Mouse (Mus musculus): ENCODE results near the gene 4930548H24Rik.
"Not testable (repeated sequence)": the region's sequence is repeated elsewhere in the genome, so short reads cannot be mapped to it uniquely, and the experiment has no call there.

4930548H24Rik gene

DNA sequence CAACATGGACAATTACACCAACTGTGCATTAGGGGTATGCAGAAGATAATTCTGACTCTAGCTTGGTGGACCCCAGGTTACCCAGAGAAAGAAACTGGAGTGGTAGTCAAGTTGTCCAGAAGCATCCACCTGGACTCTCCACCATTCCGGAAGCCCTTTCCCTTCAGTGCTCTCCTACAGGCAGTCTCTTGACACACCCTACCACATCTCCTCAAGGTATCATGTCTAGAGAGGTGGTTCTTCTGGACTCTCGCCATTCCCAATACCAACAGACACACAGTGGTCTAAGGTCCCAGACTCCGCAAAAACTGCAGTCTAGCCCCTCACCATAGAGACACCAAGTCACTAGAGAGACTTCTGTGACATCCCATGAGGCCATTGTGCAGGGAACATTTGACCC lies at the start of gene 4930548H24Rik:
4930548H24Rik (plus strand) TSS at position 301 of the 400 bp plus-strand sequence.
- DNase-seq = no peak

- DNase-seq = no peak
Measured at GRCm38 (mm10) chr5:31451336-31451735, 34.2 kb upstream of the 4930548H24Rik start.

DNA sequence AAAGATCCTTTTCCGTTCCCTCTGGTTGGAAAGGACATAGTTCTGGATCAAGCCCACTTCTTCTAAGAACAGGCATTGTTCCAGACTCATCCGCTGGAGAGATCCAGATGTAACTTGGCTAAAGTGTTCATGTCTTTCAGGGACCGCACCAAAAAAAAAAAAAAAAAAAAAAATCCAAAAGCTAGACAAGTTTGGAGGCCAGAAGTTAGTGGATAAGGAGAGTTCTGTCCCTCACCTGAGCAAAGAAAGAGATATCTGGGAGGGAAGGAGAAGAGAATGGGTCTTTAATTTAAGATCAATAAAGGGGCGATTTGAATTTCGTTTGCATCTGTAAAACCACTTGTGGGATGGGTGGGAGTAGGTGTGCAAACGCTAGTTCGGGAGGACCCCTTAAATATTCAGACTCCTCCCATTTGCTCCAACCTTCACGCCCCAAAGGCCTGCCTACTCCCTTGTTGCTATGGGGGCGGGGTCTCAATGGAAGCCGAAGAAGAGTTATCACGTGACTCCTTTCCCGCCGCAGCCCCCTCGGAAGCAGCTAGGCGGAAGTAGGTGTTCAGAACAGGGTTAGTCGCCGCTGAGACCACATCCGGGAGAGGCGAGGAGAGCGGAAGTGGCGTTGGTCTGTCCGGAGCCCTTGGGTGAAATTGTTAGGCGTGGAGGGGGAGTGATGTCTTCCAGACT lies 33.5 kb upstream of the 4930548H24Rik start, which contains the start of gene Zfp512:
Zfp512 (plus strand) TSS at position 554 of the 684 bp plus-strand sequence.
- peak; percentile 90 to 95 for DNase-seq

GRCm38 (mm10) chr5:31452562-31452878 lies 33.0 kb upstream of the 4930548H24Rik start:
- DNase-seq = no peak

GRCm38 (mm10) chr5:31452886-31453410 lies 32.6 kb upstream of the 4930548H24Rik start:
- DNase-seq = peak; percentile 13 to 15

DNA sequence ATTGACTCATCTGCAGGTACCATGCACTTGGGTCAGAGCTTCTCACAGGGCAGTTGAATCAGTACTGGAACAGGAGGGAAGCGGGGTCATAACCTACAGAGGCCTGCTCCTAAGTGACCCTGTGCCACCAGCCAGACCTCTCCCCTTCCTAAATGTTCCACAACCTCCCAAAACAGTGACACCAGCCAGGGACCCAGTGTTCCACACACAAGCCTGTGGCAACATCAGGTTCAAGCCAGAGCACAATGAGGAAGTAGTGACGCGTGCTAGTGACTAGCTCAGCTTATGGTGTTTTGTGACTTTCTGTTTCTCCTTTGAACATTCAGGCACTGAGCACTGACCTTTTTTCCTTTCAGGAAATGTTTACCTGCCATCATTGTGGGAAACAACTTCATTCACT lies 17.7 kb upstream of the 4930548H24Rik start:
- no peak for DNase-seq

DNA sequence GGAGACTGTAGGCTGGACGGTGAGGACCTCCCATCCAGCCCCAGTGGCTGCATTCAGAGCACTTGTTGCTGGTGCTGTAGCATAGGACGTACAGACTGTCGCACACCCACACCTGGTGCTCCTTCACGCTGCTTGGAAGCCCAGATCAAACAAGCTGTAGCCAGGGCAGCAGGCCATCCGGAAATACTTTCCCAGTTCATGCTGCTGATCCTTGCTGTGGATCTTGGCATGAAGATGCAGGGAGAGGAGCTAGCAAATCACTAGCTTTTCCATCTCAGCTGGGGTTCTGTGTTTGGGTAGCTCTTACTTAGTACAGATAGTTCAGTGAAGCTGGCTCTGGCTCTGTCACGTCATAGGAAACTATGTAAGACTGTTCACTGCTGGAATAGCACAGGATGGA lies 15.8 kb upstream of the 4930548H24Rik start:
- DNase-seq = no peak

DNA sequence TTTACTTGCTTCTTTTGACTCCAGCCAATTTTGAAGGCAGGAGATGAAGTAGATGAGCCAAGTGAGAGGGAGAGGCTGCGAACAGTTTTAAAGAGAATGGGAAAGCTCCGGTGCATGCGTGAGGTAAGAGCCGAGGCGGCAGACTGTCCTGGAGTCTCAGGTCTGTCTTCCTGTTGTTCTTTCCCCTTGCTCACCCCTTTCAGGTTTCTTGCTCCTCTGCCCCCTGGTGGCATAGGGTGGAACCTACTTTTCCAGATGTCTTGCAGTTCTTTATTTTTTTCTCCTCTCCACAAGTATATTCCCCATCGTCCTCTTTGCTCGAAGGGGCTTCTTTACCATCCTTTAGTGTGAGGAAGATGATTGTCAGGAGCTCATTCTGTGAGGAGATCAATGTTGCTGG lies 15.2 kb upstream of the 4930548H24Rik start:
- peak; percentile 54 to 57 for DNase-seq

- DNase-seq = no peak
Measured at GRCm38 (mm10) chr5:31480536-31480935, 5.0 kb upstream of the 4930548H24Rik start.

DNA sequence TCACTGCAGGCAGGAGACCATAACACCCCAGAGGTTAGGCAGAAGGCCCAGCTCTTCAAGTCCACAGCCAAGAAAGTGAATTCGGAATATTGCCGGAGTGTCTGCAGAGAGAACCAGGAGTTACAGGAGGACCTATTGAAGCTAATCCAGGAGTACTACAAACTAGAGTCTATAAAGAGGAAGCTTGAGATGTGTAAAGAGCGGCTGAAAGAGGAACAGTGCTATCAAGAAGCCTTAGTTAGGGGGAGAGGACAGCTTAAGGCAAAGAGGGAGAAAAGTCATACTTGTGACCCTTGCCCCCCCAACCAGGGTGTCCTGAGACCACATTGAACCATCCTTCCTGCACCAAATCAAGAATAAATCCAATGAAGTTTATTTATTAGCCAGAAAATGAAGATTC lies 2.3 kb downstream of the 4930548H24Rik start:
- no peak for DNase-seq

DNA sequence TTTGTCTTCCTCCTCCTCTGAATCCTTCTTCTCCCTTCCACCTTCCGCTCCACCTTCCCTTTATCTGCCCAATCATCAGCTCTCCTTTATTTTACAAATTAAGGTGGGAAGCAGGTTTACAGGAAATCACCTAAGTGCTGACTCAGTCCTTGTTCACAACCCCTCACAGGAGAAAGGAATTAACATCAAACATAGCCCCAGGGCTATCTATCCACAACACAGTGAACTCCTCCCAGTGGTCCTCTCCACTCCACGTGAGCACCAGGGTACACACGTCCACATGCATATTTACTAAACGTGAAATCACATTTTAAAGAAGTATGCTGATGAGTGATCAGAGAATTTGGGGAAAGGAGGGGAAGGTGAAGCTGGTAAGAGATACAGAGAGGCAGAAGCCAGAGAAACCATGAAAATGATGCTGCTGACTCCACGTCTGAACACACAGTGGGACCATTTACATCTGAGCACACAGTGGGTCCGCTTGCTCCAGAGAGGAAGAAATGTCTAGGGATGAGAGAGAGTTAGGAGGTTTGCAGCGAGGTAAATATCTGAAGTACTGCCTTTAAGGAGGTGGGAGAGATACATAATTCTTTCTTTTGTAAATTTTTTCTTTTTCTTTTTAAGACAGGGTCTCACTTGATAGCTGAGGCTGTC lies 3.7 kb downstream of the 4930548H24Rik start:
- DNase-seq = no peak

- DNase-seq = no peak
Measured at GRCm38 (mm10) chr5:31492031-31492430, 6.5 kb downstream of the 4930548H24Rik start.

GRCm38 (mm10) chr5:31494513-31495297 lies 9.2 kb downstream of the 4930548H24Rik start, which contains the start of gene Gpn1:
Gene Gpn1, plus strand, starts transcription at chr5:31494741.
- DNase-seq = peak; percentile 81 to 86

GRCm38 (mm10) chr5:31504843-31505242 lies 19.3 kb downstream of the 4930548H24Rik start:
- DNase-seq = no peak

GRCm38 (mm10) chr5:31512481-31512880 lies 26.9 kb downstream of the 4930548H24Rik start:
- DNase-seq = no peak

- no peak for DNase-seq
Measured at GRCm38 (mm10) chr5:31520556-31520955, 35.0 kb downstream of the 4930548H24Rik start.

DNA sequence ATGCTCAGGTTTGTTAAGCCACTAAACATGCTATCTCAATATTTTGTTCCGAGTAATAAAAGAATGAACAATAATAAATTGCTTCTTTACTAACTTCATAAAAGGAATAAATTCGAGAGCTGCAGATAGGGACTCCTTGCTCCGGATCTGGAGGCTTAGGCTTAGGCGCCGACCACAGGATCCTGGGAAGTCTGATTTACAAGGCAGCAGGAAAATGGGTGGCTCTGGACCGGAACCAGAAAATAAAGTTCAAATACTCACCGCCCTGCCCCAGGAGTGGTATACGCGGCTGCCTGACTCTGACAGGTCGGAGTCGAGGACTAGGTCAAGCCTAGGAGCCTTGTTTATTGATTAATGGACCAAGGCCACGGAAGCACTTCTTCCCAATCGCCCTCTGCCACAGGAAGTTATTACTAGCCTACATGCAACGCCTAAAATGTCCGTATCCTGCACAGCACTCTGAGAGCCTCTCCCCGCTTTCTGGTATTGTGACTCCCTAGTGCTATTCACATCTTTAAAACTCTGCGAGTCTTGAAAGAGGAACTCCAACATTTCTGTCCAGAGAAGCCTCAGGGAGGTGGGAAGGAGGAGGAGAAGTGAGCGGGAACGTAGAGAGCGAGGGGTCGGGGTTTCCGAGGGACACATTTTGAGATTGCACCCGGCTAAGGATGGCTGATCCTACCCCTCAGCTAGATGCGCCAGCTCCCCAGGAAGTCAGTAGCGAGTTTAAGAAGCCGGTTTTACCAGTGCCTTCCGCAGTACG lies 41.0 kb downstream of the 4930548H24Rik start, which contains the start of gene Slc4a1ap:
Slc4a1ap (plus strand) TSS at position 642 of the 763 bp plus-strand sequence.
- DNase-seq = peak; percentile 77 to 81

DNA sequence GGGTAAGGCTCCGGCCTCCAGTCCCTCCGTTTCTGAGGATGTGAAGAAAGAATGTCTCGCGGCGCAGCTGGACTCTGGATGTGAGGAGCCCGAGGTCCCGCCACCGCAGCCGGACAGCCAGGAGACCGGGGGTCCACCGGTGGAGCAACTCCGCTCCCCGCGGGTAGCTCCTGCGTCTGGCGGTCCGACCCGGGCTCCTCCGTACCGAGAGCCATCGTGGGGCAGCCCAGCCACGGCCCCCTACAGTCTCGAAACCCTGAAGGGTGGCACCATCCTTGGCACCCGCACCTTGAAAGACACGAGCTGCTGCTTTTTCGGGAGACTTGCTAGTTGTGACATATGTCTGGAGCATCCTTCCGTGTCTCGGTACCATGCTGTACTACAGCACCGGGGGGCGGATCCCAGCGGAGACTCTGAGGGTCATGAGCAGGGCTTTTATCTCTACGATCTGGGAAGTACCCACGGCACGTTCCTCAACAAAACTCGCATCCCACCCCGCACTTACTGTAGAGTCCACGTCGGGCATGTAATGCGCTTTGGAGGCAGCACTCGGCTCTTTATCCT lies 41.7 kb downstream of the 4930548H24Rik start:
- no peak for DNase-seq

DNA sequence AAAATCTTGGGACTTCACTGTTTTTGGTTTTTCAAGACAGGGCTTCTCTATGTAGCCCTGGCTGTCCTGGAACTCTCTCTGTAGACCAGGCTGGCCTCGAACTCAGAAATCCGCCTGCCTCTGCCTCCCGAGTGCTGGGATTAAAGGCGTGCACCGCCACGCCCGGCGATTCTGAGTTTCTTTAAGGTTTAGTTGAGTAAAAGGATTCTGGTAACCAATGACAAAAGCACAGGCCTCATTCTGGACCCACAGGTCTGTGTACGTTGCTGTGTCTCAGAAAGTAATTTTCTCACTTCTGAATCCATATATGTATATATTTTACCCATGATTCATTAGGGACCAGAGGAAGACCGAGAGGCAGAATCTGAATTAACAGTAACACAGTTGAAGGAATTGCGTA lies 42.2 kb downstream of the 4930548H24Rik start, which contains the start of gene Supt7l:
Supt7l (minus strand) TSS at position 101 of the 400 bp plus-strand sequence.
- not testable (repeated sequence) for DNase-seq

- DNase-seq = no peak
Measured at GRCm38 (mm10) chr5:31528560-31528959, 43.0 kb downstream of the 4930548H24Rik start.

DNA sequence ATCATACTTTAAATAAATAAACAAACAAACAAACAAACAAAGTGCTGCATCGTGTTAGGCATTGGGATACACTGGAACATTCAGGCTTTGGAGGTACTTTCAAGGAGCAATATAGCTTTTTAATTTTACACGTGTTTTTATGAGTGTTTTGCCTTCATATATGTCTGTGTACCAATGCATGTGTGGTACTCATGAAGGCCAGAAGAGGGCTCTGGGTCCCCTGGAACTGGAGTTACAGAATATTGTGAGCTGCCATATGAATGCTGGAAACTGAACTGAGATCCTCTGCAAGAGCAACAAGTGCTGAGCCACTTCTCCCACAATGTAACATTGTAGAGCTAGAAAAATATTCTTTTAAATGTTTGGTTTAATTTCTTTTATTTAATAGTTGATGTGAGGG lies 49.7 kb downstream of the 4930548H24Rik start:
- no peak for DNase-seq

All from thymus, postnatal 36 days (tissue).